Mouse (Mus musculus) spleen, postnatal 36 days (tissue): ENCODE results near the gene Steap3.
A peak's percentile ranks its signal among the peaks of the same experiment; 100 is the strongest.

Experiments
- DNase-seq, 2 experiments: peaks; one replicate each; pipeline ENCODE4 v3.0.0; 2022; ENCODE audit warnings: low spot score in 2 of 2, mixed read lengths in 1 of 2

Gene Steap3

GRCm38 (mm10) chr1:120198942-120199341 is 73.6 kb downstream of the Steap3 start:
- DNase-seq, result no peak

GRCm38 (mm10) chr1:120198151-120198550 is 74.4 kb downstream of the Steap3 start:
- no peak for DNase-seq

- peak; percentile 56 to 62 for DNase-seq
Observed at GRCm38 (mm10) chr1:120197189-120197588, 75.3 kb downstream of the Steap3 start.

GRCm38 (mm10) chr1:120196724-120197123 is 75.8 kb downstream of the Steap3 start:
- DNase-seq, result no peak

GRCm38 (mm10) chr1:120195947-120196346 is 76.6 kb downstream of the Steap3 start:
- no peak for DNase-seq

DNA sequence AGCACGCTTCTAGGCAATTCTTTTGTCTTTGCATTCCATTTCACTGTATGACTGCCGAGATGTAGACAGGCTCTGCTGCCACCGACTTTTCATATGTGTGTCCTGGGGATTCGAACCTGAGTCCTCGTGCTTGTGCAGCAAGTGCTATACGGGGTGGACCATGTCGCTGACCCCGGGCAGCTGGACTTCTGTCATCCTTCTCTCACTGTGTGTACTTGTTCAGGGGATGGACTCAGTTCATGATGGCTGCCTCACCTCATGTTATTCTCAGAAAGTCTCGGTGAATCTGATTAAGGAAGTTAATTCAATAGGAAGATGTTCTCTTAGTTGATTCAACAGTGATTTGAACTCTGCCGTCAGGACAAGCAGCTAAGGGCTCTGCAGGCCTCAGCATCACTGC is 78.9 kb downstream of the Steap3 start:
- no peak for DNase-seq

DNA sequence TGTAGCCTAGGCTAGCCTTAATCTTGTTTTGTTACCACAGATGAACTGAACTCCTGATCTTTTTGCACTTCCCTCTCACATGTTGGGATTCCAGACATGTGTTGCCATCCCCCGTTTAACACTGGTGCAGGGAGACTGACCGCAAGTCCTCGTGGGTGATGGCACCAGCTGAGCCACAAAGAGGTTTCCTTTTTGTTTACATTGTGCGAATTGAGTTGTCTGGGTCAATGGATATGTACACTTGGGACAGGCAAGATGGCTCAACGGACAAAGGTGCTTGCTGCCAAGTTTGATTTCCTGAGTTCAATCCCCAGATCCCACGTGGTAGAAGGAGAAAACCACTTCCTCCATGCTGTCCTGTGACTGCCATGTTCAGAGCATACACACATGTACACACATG is 80.2 kb downstream of the Steap3 start:
- DNase-seq, result no peak

DNA sequence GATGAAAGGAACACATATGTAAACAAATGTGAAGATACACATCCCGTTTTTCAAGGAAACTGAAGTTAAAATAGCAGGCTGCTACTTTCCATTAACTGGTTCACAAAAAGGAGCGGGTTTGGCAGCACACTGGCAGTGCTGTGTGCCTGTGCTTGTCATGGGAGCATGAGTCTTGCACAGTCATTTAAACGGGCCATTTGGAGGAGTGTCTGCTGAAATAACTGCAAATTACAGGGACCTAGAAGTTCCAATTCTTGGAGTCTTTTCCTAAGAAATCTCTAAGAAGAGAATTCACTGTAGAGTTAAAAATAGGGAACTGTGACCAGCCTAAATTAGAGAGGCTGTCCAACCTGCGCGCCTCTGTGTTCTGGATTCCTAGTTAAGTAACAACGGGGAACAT is 81.6 kb downstream of the Steap3 start:
- DNase-seq, result no peak

DNA sequence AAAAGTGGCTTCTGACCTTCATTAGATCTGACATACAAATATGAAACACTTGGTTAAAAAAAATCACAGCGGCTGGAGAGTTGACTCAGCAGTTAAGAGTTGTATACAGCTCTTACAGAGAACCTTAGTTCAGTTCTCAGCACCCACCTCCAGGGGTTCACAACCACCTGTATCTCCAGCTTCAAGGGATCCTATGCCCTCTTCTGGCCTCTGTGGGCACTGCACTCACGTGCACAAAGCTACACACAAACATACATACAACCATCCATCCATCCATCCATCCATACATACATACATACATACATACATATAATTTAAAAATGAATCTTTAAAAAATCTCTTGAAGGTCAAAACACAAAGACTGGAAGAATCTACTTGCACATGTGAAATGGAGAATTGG is 82.2 kb downstream of the Steap3 start:
- no peak for DNase-seq

DNA sequence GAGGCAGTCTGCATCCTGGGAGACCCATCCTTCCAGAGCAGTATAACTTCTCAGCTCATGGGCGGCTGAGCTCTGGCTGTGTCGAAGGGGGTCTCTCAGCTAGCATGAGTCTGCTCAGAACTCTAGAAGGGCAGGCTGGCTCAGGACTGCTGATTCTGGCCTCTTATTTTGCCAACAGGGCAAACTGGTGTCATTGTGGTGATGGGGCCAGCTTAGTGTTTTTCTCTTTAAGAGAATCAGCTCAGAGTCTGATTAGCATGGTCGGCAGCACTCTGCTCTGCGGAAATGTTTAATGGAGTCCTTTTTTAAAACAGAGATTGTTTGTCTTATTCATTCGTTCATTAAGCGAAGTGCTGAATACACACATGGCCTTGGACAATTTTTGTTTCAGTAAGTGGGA is 83.3 kb downstream of the Steap3 start:
- no peak for DNase-seq

- no peak for DNase-seq
Observed at GRCm38 (mm10) chr1:120187059-120187458, 85.4 kb downstream of the Steap3 start.

DNA sequence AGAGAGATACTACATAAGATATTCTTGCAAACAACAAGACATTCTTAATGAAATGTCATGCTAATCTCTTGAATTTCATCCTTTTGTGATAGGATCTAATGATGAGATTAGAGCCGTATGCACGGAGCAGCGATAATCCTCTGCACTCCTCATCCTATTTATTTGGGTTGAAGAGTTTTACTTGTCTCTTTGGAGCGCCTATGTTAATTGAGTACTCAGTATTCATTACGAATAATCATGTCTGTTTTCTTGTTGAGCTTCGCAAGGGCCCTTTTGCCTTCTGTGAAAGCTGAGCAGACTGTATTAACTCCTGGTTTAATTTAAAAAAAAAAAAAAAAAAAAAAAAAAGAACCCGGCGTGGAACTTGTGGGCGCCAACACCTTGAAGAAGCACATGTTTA is 85.8 kb downstream of the Steap3 start:
- DNase-seq, result no peak

- DNase-seq, result no peak
Observed at GRCm38 (mm10) chr1:120186204-120186603, 86.3 kb downstream of the Steap3 start.

GRCm38 (mm10) chr1:120177141-120177540 is 95.4 kb downstream of the Steap3 start:
- DNase-seq, result peak; percentile 48 to 55

- DNase-seq, result peak in 1 of 2 experiments; percentile 15
Observed at GRCm38 (mm10) chr1:120176313-120176712, 96.2 kb downstream of the Steap3 start.

GRCm38 (mm10) chr1:120174991-120175390 is 97.5 kb downstream of the Steap3 start:
- peak; percentile 73 to 76 for DNase-seq

DNA sequence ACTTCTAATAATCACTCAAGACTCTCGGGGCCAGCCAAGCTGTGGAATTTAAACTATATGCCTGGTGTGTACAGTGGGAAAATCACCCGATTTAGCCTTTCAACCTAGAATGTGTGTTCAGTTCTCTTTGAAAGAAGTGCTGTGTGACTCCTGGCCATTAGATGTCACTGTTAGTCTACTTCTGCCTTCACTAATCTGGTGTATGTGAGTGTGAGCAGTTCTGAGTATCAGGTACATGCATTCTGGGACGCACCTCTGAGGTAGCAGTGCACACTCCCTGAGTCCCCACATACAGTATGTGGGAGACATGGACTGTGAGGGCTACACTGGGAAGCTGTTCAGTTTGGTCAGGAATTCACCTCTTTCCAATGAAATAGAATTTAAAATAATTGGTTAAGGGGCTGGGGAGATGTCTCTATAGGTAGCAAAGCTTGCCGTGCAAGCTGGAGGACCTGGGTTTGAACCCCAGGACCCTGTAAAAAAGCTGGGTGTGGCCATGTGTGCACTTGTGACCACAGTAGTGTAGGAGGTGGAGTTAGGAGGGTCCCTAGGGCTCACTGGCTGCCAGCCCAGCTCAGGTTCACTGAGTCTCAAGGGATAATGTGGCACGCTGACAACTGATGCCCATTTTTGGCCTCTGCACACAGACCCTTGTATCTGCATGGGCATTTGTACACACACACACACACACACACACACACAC is 100.5 kb downstream of the Steap3 start:
- DNase-seq, result peak; percentile 30 to 36

DNA sequence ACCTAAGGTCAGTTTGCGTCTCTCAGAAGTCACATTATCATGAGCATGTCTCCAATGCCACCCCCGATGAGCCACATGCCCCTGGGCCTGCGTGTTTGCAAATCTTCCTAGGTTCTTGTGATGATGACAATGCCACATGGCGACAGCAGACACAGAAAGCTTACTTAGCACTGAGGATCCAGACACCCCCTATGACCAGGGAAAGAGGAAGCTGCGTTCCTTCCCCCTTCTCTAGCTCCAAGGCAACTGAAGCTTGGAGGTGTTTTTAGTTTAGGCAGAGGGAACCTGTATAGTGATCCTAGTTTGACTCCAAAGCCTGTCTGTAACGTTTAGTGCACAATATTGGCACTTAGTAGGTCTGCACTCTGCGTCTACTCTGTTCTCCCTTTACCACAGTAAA is 102.2 kb downstream of the Steap3 start:
- no peak for DNase-seq

- DNase-seq, result no peak
Observed at GRCm38 (mm10) chr1:120168674-120169073, 103.8 kb downstream of the Steap3 start.

DNA sequence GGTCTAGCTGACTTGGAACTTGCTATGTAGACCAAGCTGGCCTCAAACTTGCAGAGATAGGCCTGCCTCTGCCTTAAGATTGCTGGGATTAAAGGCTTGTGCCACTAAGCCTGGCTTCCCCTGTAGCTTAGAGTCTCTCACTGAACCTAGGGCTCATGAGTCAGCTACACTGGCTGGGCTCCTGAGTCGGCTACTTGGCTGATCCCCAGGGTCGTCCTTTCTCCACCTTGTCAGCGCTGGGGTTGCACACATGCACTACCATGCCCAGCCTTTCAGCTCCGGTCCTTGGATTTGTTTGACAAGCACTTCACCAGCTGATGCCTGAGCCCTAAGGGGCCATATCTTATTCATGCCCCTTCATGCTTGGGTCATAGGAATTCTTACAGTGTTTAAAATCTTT is 104.5 kb downstream of the Steap3 start:
- DNase-seq, result no peak

DNA sequence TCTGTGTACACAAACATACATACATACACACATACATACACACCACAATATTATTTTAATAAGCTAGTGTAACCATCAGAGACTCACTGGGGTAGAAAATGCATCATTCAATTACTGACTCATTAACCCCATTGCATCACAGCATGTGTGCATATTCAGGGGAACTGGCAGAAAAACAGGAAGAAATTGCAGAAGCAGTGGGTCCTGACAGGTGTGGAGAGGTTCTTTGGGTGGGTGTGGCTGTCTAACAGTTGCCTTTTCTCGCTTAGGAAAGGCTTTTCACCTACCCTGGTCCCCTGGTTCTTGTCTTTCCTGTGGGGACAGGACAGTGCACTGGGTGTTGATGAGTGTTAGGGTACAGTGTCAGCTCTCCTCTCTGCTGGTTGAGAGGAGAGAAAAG is 109.9 kb downstream of the Steap3 start:
- peak; percentile 52 to 55 for DNase-seq

DNA sequence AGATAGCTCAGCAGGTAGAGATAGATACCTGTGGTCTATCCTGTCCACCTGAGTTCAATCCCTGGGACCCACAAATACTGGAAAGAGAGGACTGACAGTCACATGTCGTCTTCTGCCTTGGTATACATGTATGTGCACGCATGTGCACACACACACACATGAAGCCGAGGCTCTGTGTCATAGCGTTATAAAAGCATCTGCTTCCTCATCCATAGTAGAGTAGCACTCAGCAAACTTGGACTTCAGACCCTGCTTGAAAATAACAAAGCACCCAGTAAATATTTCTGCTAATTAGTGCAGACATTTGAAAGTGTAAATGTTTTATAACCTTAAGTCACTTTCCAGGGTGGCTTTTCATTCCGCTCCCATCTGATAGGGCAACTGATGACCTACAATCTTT is 111.0 kb downstream of the Steap3 start:
- DNase-seq, result no peak

DNA sequence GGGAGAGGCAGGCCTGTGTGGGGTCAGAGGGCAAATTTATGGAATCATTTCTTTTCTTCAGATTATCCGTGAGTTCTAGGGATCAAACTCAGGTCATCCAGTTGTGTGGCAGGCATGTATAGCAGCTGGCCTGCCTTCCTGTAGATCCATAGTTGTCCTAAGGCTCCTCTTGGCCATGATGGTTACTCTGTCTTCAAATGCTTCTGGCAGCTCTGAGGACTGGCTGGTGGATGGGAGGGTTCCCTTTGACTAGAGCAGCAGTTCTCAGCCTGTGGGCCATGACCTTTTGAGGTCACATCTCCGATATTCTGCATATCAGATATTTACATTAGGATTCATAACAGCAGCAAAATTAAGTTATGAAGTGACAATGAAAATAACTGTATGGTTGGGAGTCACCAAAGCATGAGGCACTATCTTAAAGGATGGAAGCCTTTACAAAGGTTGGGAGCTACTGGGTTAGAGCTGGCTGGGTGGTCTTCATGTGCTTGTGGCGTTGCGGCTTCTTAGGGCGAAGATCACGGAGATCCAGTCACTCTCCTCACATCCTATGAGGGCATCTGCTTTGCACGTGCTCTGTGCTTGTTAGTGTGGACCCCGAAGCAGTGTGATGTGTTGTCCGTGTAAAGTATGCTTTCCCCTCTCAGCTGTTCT is 113.9 kb downstream of the Steap3 start:
- DNase-seq, result no peak

DNA sequence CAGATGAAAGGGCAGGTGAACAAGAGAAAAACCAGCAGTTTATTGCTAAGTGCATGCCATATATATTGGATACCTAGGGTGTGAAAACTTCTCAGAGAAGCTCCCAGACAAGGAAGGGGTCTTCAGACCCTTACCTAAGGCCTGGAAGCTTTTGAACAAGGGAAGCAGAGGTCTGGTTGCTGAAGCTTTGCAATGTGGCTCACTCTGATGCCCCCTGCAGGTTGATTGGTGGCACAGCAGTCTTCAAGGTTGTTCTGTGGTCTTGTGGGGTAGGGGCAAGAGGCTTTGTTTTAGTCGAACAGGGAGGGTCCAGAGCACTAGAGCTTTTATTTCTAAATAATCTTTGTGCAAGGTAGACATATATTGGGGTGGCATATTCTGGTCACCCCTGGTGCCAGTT is 117.2 kb downstream of the Steap3 start:
- peak in 1 of 2 experiments; percentile 16 for DNase-seq
